In genomic region chr9:66339714-66340113, GRCm38 (mm10) we compare ENCODE assay signal across 26 mouse cellular contexts.
"Had no signal": no experiment of that assay in that cellular context is flagged by ENCODE, and none has a peak within 500 bp of the region (broad histone marks: within the 10 kb centered on the region; RNA-seq: fewer than 3 reads in every experiment).

No protein-coding gene starts in this region.

- H3K27me3 ChIP-seq: embryonic facial prominence, embryonic 12.5 days; embryonic facial prominence, embryonic 13.5 days; embryonic facial prominence, embryonic 15.5 days; forebrain, embryonic 12.5 days; forebrain, embryonic 13.5 days; forebrain, embryonic 15.5 days had no signal

- DNase-seq: cerebellum, adult 8-10 months; cerebellum, adult 9-10 months; cerebellum, adult 9-11 months; cerebellum, postnatal 10 days; cerebellum, postnatal 14 days; cerebellum, postnatal 25 days; cerebellum, postnatal 36 days; embryo, embryonic 11 days; forebrain, postnatal 0 days; gastrocnemius, adult 2 months; gastrocnemius, postnatal 10 days; gastrocnemius, postnatal 14 days; gastrocnemius, postnatal 36 days; heart, adult 18-20 months; heart, adult 2 months had no signal

- ATAC-seq: forebrain, embryonic 13.5 days; forebrain, embryonic 14.5 days; forebrain, embryonic 15.5 days; forebrain, embryonic 16.5 days; forebrain, postnatal 0 days had no signal

- H3K4me1 ChIP-seq: embryonic facial prominence, embryonic 12.5 days; embryonic facial prominence, embryonic 13.5 days; embryonic facial prominence, embryonic 15.5 days; forebrain, embryonic 10.5 days; forebrain, embryonic 12.5 days; forebrain, embryonic 15.5 days had no signal

- H3K4me2 ChIP-seq: embryonic facial prominence, embryonic 12.5 days; embryonic facial prominence, embryonic 13.5 days; embryonic facial prominence, embryonic 15.5 days; forebrain, embryonic 12.5 days; forebrain, embryonic 13.5 days; forebrain, embryonic 15.5 days had no signal

- H3K9ac ChIP-seq: embryonic facial prominence, embryonic 12.5 days; embryonic facial prominence, embryonic 13.5 days; embryonic facial prominence, embryonic 15.5 days; forebrain, embryonic 12.5 days; forebrain, embryonic 13.5 days; forebrain, embryonic 15.5 days; forebrain, postnatal 0 days had no signal

- H3K9me3 ChIP-seq: embryonic facial prominence, embryonic 10.5 days; embryonic facial prominence, embryonic 12.5 days; embryonic facial prominence, embryonic 13.5 days; embryonic facial prominence, embryonic 15.5 days; forebrain, embryonic 10.5 days; forebrain, embryonic 12.5 days; forebrain, embryonic 13.5 days; forebrain, embryonic 15.5 days had no signal

- H3K4me3 ChIP-seq: embryonic facial prominence, embryonic 10.5 days; embryonic facial prominence, embryonic 12.5 days; embryonic facial prominence, embryonic 13.5 days; embryonic facial prominence, embryonic 15.5 days; erythroblast, embryonic 14.5 days; forebrain, embryonic 10.5 days; forebrain, embryonic 12.5 days; forebrain, embryonic 13.5 days; forebrain, embryonic 15.5 days; gastrocnemius, adult 2 months; heart, adult 2 months had no signal

- H3K36me3 ChIP-seq: embryonic facial prominence, embryonic 10.5 days; embryonic facial prominence, embryonic 12.5 days; embryonic facial prominence, embryonic 13.5 days; embryonic facial prominence, embryonic 15.5 days; forebrain, embryonic 10.5 days; forebrain, embryonic 12.5 days; forebrain, embryonic 15.5 days had no signal

- H3K27ac ChIP-seq: embryonic facial prominence, embryonic 10.5 days; embryonic facial prominence, embryonic 12.5 days; embryonic facial prominence, embryonic 13.5 days; embryonic facial prominence, embryonic 15.5 days; forebrain, embryonic 10.5 days; forebrain, embryonic 12.5 days; forebrain, embryonic 13.5 days; forebrain, embryonic 15.5 days; gastrocnemius, adult 2 months; heart, adult 2 months had no signal
